Mouse (Mus musculus) cerebellum, adult 9-11 months (tissue): ENCODE measurements around the gene Vmn1r70.

Experiments
- DNase-seq: peaks from one replicate; pipeline ENCODE4 v3.0.0; 2022

The Vmn1r70 gene

GRCm38 (mm10) chr7:10631232-10631631 is at the start of gene Vmn1r70:
TSS of gene Vmn1r70 (plus strand) at chr7:10631532.
- no peak for DNase-seq

DNA sequence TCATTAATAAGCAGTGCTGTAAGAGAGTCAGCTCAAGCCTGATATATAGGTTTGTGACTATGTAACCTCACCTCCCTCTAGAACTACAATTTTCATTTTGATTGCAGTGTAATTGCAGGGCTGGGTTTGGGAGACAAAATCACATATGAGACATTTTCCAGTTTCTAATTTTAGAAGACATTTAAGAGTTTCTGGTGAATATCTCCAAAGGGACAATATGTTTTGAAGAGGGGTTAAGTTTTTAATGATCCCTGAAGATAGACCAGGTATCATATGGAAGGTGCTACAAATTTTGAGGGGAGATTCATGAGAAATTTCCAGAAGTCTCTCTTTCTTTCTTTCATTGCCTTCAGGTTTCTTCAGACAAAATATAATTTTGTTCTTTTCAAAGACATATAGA is 17.8 kb upstream of the Vmn1r70 start, which contains the start of gene Vmn1r69:
Gene Vmn1r69 (minus strand): TSS at position 101 of the 400 bp plus-strand sequence.
- DNase-seq, result no peak
